Mouse (Mus musculus): ENCODE measurements around the gene Pde4d. TPM values are rescaled to one million over a fixed set of nuclear protein-coding genes. Genes with fewer than 3 reads are reported as not detected.
A peak's percentile ranks its signal among the peaks of the same experiment; 100 is the strongest.

Gene Pde4d
- polyA plus RNA-seq, 1 experiment from 2014 or later, result 18.6 TPM

GRCm38 (mm10) chr13:109242456-109243050 is 792.8 kb downstream of the Pde4d start:
- Histone ChIP-seq H3K9ac (ENCODE audit: low read length) (no peak overlapping the region), H3K4me3 (ENCODE audit: low read depth, low read length) (no peak overlapping the region), H3K27me3 (replicated peaks; ENCODE audit: control insufficient read depth, insufficient read depth, low read length) (no peaks in the 10 kb centered on the region), H3K9me3 (ENCODE audit: control insufficient read depth, low read length) (no peaks in the 10 kb centered on the region), H3K27ac (ENCODE audit: low read depth) (no peak overlapping the region), H3K36me3 (ENCODE audit: control insufficient read depth, insufficient read depth, low read length) (no peaks in the 10 kb centered on the region), H3K4me2 (ENCODE audit: low read length) (no peak overlapping the region), H3K4me1 (replicated peaks; ENCODE audit: control insufficient read depth, insufficient read depth, low read length) (0 out of 2 replicates have a peak, but pooled peaks cover 3% of the 10 kb centered on the region)
- 83% methylated on average over 9 of the region's 9 CpGs for WGBS
- ATAC-seq (replicated peaks; ENCODE audit: low FRiP score, low TSS enrichment, low read depth) (no peak), DNase-seq (ENCODE audit: low spot score) (no peak)

- 0 out of 2 replicates have a peak, but pooled peaks cover 3% of the 10 kb centered on the region for H3K4me1 ChIP-seq (replicated peaks; ENCODE audit: control insufficient read depth, insufficient read depth, low read length)
- ATAC-seq (replicated peaks; ENCODE audit: low FRiP score, low TSS enrichment, low read depth) (no peak), DNase-seq (ENCODE audit: low spot score) (no peak)
- no peaks in the 10 kb centered on the region for H3K9me3 ChIP-seq (ENCODE audit: control insufficient read depth, low read length)
- no peak overlapping the region for H3K4me2 ChIP-seq (ENCODE audit: low read length)
- H3K36me3 ChIP-seq (ENCODE audit: control insufficient read depth, insufficient read depth, low read length), result no peaks in the 10 kb centered on the region
- WGBS, result 79% methylated on average over 3 of the region's 3 CpGs
- H3K4me3 ChIP-seq (ENCODE audit: low read depth, low read length), result no peak overlapping the region
- H3K9ac ChIP-seq (ENCODE audit: low read length), result no peak overlapping the region
- H3K27me3 ChIP-seq (replicated peaks; ENCODE audit: control insufficient read depth, insufficient read depth, low read length), result no peaks in the 10 kb centered on the region
- no peak overlapping the region for H3K27ac ChIP-seq (ENCODE audit: low read depth)
These were observed 793.4 kb downstream of the Pde4d start for GRCm38 (mm10) chr13:109243160-109243559.

- ATAC-seq (replicated peaks; ENCODE audit: low FRiP score, low TSS enrichment, low read depth) (no peak), DNase-seq (ENCODE audit: low spot score) (no peak)
- H3K27ac ChIP-seq (ENCODE audit: low read depth), result no peak overlapping the region
- no peaks in the 10 kb centered on the region for H3K36me3 ChIP-seq (ENCODE audit: control insufficient read depth, insufficient read depth, low read length)
- H3K9me3 ChIP-seq (ENCODE audit: control insufficient read depth, low read length), result no peaks in the 10 kb centered on the region
- H3K4me2 ChIP-seq (ENCODE audit: low read length), result no peak overlapping the region
- H3K4me1 ChIP-seq (replicated peaks; ENCODE audit: control insufficient read depth, insufficient read depth, low read length), result no peaks in the 10 kb centered on the region
- no peak overlapping the region for H3K9ac ChIP-seq (ENCODE audit: low read length)
- H3K27me3 ChIP-seq (replicated peaks; ENCODE audit: control insufficient read depth, insufficient read depth, low read length), result no peaks in the 10 kb centered on the region
- H3K4me3 ChIP-seq (ENCODE audit: low read depth, low read length), result no peak overlapping the region
- 55% methylated on average over 4 of the region's 4 CpGs for WGBS
These were observed 797.3 kb downstream of the Pde4d start for GRCm38 (mm10) chr13:109247061-109247460.

- H3K9ac ChIP-seq (ENCODE audit: low read length), result no peak overlapping the region
- no peak for DNase-seq (ENCODE audit: low spot score)
- H3K4me3 ChIP-seq (ENCODE audit: low read depth, low read length), result no peak overlapping the region
- no peaks in the 10 kb centered on the region for H3K9me3 ChIP-seq (ENCODE audit: control insufficient read depth, low read length)
- H3K4me2 ChIP-seq (ENCODE audit: low read length), result no peak overlapping the region
- H3K27me3 ChIP-seq (replicated peaks; ENCODE audit: control insufficient read depth, insufficient read depth, low read length), result no peaks in the 10 kb centered on the region
- ATAC-seq (replicated peaks; ENCODE audit: low FRiP score, low TSS enrichment, low read depth), result no peak
- no peaks in the 10 kb centered on the region for H3K4me1 ChIP-seq (replicated peaks; ENCODE audit: control insufficient read depth, insufficient read depth, low read length)
- no peak overlapping the region for H3K27ac ChIP-seq (ENCODE audit: low read depth)
- no peaks in the 10 kb centered on the region for H3K36me3 ChIP-seq (ENCODE audit: control insufficient read depth, insufficient read depth, low read length)
These were observed 799.6 kb downstream of the Pde4d start for GRCm38 (mm10) chr13:109249315-109249714.

GRCm38 (mm10) chr13:109255634-109256033 is 805.9 kb downstream of the Pde4d start:
- H3K27ac ChIP-seq (ENCODE audit: low read depth), result no peak overlapping the region
- no peak overlapping the region for H3K9ac ChIP-seq (ENCODE audit: low read length)
- H3K4me2 ChIP-seq (ENCODE audit: low read length), result no peak overlapping the region
- no peak overlapping the region for H3K4me3 ChIP-seq (ENCODE audit: low read depth, low read length)
- H3K9me3 ChIP-seq (ENCODE audit: control insufficient read depth, low read length), result no peaks in the 10 kb centered on the region
- H3K4me1 ChIP-seq (replicated peaks; ENCODE audit: control insufficient read depth, insufficient read depth, low read length), result peaks cover 3% of the 10 kb centered on the region; the same call in 1 of the 2 replicates
- WGBS, result 71% methylated on average over 4 of the region's 4 CpGs
- H3K27me3 ChIP-seq (replicated peaks; ENCODE audit: control insufficient read depth, insufficient read depth, low read length), result no peaks in the 10 kb centered on the region
- H3K36me3 ChIP-seq (ENCODE audit: control insufficient read depth, insufficient read depth, low read length), result no peaks in the 10 kb centered on the region
- no peak for DNase-seq (ENCODE audit: low spot score)
- ATAC-seq (replicated peaks; ENCODE audit: low FRiP score, low TSS enrichment, low read depth), result no peak

- Histone ChIP-seq H3K4me3 (ENCODE audit: low read depth, low read length) (peak overlapping the region; percentile 41), H3K4me1 (replicated peaks; ENCODE audit: control insufficient read depth, insufficient read depth, low read length) (peaks cover 6% of the 10 kb centered on the region; the same call in 1 of the 2 replicates), H3K36me3 (ENCODE audit: control insufficient read depth, insufficient read depth, low read length) (no peaks in the 10 kb centered on the region), H3K9me3 (ENCODE audit: control insufficient read depth, low read length) (no peaks in the 10 kb centered on the region), H3K27me3 (replicated peaks; ENCODE audit: control insufficient read depth, insufficient read depth, low read length) (no peaks in the 10 kb centered on the region), H3K4me2 (ENCODE audit: low read length) (peak overlapping the region; percentile 57), H3K9ac (ENCODE audit: low read length) (peak overlapping the region; percentile 39), H3K27ac (ENCODE audit: low read depth) (peak overlapping the region; percentile 84)
- WGBS, result under 1% methylated on average over 23 of the region's 23 CpGs
- DNase-seq (ENCODE audit: low spot score), result peak; percentile 90
- peak; percentile 92 for ATAC-seq (replicated peaks; ENCODE audit: low FRiP score, low TSS enrichment, low read depth)
These were observed 810.6 kb downstream of the Pde4d start for GRCm38 (mm10) chr13:109260220-109260795.

- Histone ChIP-seq H3K4me1 (replicated peaks; ENCODE audit: control insufficient read depth, insufficient read depth, low read length) (peaks cover 6% of the 10 kb centered on the region; the same call in 1 of the 2 replicates), H3K9ac (ENCODE audit: low read length) (peak overlapping the region; percentile 39), H3K27ac (ENCODE audit: low read depth) (peak overlapping the region; percentile 84), H3K36me3 (ENCODE audit: control insufficient read depth, insufficient read depth, low read length) (no peaks in the 10 kb centered on the region), H3K4me2 (ENCODE audit: low read length) (peak overlapping the region; percentile 57), H3K27me3 (replicated peaks; ENCODE audit: control insufficient read depth, insufficient read depth, low read length) (no peaks in the 10 kb centered on the region), H3K9me3 (ENCODE audit: control insufficient read depth, low read length) (no peaks in the 10 kb centered on the region), H3K4me3 (ENCODE audit: low read depth, low read length) (peak overlapping the region; percentile 41)
- ATAC-seq (replicated peaks; ENCODE audit: low FRiP score, low TSS enrichment, low read depth), result peak; percentile 50
- no peak for DNase-seq (ENCODE audit: low spot score)
- 3% methylated on average over 17 of the region's 17 CpGs for WGBS
These were observed 811.2 kb downstream of the Pde4d start for GRCm38 (mm10) chr13:109260796-109261516.

GRCm38 (mm10) chr13:109261642-109262220 is 812.0 kb downstream of the Pde4d start:
- H3K9ac ChIP-seq (ENCODE audit: low read length), result no peak overlapping the region
- H3K27me3 ChIP-seq (replicated peaks; ENCODE audit: control insufficient read depth, insufficient read depth, low read length), result no peaks in the 10 kb centered on the region
- peak overlapping the region; percentile 57 for H3K4me2 ChIP-seq (ENCODE audit: low read length)
- H3K36me3 ChIP-seq (ENCODE audit: control insufficient read depth, insufficient read depth, low read length), result no peaks in the 10 kb centered on the region
- peaks cover 6% of the 10 kb centered on the region; the same call in 1 of the 2 replicates for H3K4me1 ChIP-seq (replicated peaks; ENCODE audit: control insufficient read depth, insufficient read depth, low read length)
- DNase-seq (ENCODE audit: low spot score) (no peak), ATAC-seq (replicated peaks; ENCODE audit: low FRiP score, low TSS enrichment, low read depth) (no peak)
- peak overlapping the region; percentile 41 for H3K4me3 ChIP-seq (ENCODE audit: low read depth, low read length)
- H3K9me3 ChIP-seq (ENCODE audit: control insufficient read depth, low read length), result no peaks in the 10 kb centered on the region
- no peak overlapping the region for H3K27ac ChIP-seq (ENCODE audit: low read depth)
- 50% methylated on average over 5 of the region's 5 CpGs for WGBS
